Mouse (Mus musculus) liver, embryonic 14.5 days (tissue): Measurements from ENCODE around the gene Tmem132e. TPM values are rescaled to one million over a fixed set of nuclear protein-coding genes. Genes with fewer than 3 reads are reported as not detected.

Experiments
- ATAC-seq: fragments of 200-750 bp; cut with Nextera tagmentation; 2 replicates; pipeline ENCODE4 v1.8.0; 2017; ENCODE audit warnings: moderate number of reproducible peaks, mild to moderate bottlenecking, moderate library complexity; ENCODE audit not compliant: insufficient read depth
- DNase-seq, 3 experiments: peaks; one replicate each; pipeline ENCODE4 v3.0.0-alpha.2; 2012 to 2013; ENCODE audit warnings: low read depth in 3 of 3, low spot score in 3 of 3
- H3K27ac ChIP-seq: fragments of 300-500 bp; sonication (generic); 2 replicates; pipeline ENCODE4 v1.5.1; 2014; ENCODE audit warnings: moderate library complexity, mild to moderate bottlenecking, control low read depth, inconsistent platforms
- H3K27me3 ChIP-seq: fragments of 300-500 bp; sonication (generic); 2 replicates; pipeline ENCODE4 v1.6.1; 2014; ENCODE audit warnings: mild to moderate bottlenecking, low read length, moderate library complexity; ENCODE audit not compliant: control insufficient read depth, insufficient read depth
- H3K36me3 ChIP-seq: fragments of 300-500 bp; sonication (generic); replicated peaks from 2 replicates; pipeline ENCODE4 v1.6.1; 2014; ENCODE audit warnings: low read depth; ENCODE audit not compliant: control insufficient read depth, insufficient read depth
- H3K4me1 ChIP-seq, 2 experiments: fragments of 200-500 bp in 1 of 2; fragments of 300-500 bp in 1 of 2; sonication (generic) in 1 of 2; replicated peaks; 2 replicates each; pipeline ENCODE4 v1.6.1; 2012 to 2014; ENCODE audit warnings: antibody characterized with exemption in 1 of 2, inconsistent platforms in 1 of 2, low read length in 1 of 2; ENCODE audit not compliant: control insufficient read depth in 2 of 2, insufficient read depth in 2 of 2
- H3K4me2 ChIP-seq: fragments of 300-500 bp; sonication (generic); 2 replicates; pipeline ENCODE4 v1.6.1; 2014; ENCODE audit warnings: low read depth, mild to moderate bottlenecking, control low read depth, moderate library complexity
- H3K4me3 ChIP-seq, 2 experiments: fragments of 200-500 bp in 1 of 2; fragments of 300-500 bp in 1 of 2; sonication (generic) in 1 of 2; 2 replicates each; pipeline ENCODE4 v1.5.1; 2012 to 2014; ENCODE audit warnings: low read depth in 2 of 2, low read length in 2 of 2, mild to moderate bottlenecking in 2 of 2, control low read depth in 1 of 2, inconsistent platforms in 1 of 2, moderate library complexity in 1 of 2; ENCODE audit not compliant: insufficient read depth in 1 of 2
- H3K9ac ChIP-seq: fragments of 300-500 bp; sonication (generic); replicated peaks from 2 replicates; pipeline ENCODE4 v1.6.1; 2014; ENCODE audit warnings: mild to moderate bottlenecking, control low read depth, moderate library complexity
- H3K9me3 ChIP-seq: fragments of 300-500 bp; sonication (generic); 2 replicates; pipeline ENCODE4 v1.6.1; 2016; ENCODE audit warnings: low read length, mixed read lengths; ENCODE audit not compliant: control insufficient read depth
- CTCF ChIP-seq: IDR thresholded peaks from 2 replicates; pipeline ENCODE4 v1.5.1; 2016; ENCODE audit warnings: antibody characterized with exemption, low read depth, control low read depth
- EP300 ChIP-seq: IDR thresholded peaks from 2 replicates; pipeline ENCODE4 v1.6.1; 2016; ENCODE audit warnings: antibody characterized with exemption, low read depth
- WGBS: fragments of 180-500 bp; shearing (Covaris S2); extraction: QIAGEN DNeasy Blood & Tissue Kit; methylation state at CpG from one replicate; pipeline ENCODE4 v1.1.7; 2014; ENCODE audit not compliant: insufficient replicate concordance; 5-methylcytosine and 5-hydroxymethylcytosine counted together
- polyA plus RNA-seq, 2 experiments: library from polyadenylated mRNA; depleted of rRNA in 1 of 2; stranded (reverse) in 1 of 2; unstranded in 1 of 2; fragments of >200 nt; fragmentation: Nextera tagmentation in 1 of 2; extraction: Ambion mirVana in 1 of 2; gene quantifications; 2 replicates each; pipeline versions ENCODE4 v1.2.1 to v1.2.3; 2012 to 2014

Tmem132e gene
- polyA plus RNA-seq, 2 experiments = 0.18 to 0.26 TPM

DNA sequence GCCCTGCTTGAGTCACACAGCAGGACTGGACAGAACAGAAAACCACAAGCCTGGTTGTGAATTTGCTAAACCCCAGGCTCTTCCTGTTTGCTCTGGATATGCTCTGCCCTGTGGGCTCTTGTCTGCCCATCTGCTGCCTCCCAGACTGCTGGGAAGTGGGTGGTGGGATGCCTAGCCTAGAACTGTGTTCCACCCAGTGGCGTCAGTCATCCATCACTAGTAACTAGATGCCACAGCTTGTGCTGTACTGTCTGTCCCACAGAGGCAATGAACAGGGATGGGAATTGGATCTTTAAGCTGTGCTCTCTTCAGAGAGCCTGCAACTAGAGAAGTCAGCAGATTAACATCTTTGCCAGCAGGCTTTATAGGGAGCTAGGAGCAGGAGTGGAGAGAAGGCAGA lies 23.8 kb downstream of the Tmem132e start:
- no peak overlapping the region for H3K4me2 ChIP-seq
- no peaks in the 10 kb centered on the region for H3K27me3 ChIP-seq
- WGBS = 37% methylated on average over 1 of the region's 1 CpGs
- no peak overlapping the region for H3K9ac ChIP-seq
- ATAC-seq = no peak
- no peak overlapping the region for H3K4me3 ChIP-seq
- H3K27ac ChIP-seq = no peak overlapping the region
- no peaks in the 10 kb centered on the region for H3K36me3 ChIP-seq
- H3K9me3 ChIP-seq = no peaks in the 10 kb centered on the region
- H3K4me1 ChIP-seq = no peaks in the 10 kb centered on the region
- DNase-seq = no peak
- no peak for TF ChIP-seq CTCF
- TF ChIP-seq EP300 = no peak

DNA sequence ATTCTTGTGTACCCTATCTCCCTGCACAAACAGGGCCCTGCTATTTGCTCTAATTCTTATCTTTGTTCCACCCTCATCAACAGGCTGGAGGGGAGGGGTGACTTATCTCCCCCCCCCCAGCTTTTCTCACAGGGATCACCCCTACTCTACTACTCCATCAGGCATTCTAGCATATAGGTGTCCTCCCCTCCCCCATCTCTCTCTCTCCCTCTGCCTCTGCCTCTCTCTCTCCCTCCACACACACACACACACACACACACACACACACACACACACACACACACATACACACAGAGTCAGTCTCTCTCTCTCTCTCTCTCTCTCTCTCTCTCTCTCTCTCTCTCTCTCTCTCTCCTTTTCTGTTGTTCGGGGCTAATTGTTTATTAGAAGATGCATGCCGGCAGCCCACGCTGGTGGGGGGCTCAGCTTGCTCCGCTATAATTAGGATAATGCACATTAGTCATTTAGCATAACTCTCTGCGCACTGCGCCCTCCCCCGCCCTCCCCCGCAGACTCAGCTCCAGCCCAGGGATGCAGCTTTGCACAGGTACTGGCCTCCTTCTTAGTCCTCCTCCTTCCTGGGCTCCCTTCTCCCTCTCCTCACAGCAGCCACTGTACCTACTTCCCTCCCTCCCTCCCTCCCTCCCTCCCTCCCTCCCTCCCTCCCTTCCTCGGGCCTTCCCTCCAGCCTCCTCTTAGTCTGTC lies 29.8 kb downstream of the Tmem132e start:
- Histone ChIP-seq H3K36me3 (no peaks in the 10 kb centered on the region), H3K4me1 (no peaks in the 10 kb centered on the region; a peak in 1 of 4 replicates), H3K9ac (no peak overlapping the region), H3K4me2 (no peak overlapping the region), H3K27ac (no peak overlapping the region), H3K9me3 (no peaks in the 10 kb centered on the region), H3K27me3 (no peaks in the 10 kb centered on the region), H3K4me3 (no peak overlapping the region)
- TF ChIP-seq CTCF (no peak), EP300 (no peak)
- DNase-seq (no peak), ATAC-seq (no peak)
- 49% methylated on average over 8 of the region's 9 CpGs for WGBS

DNA sequence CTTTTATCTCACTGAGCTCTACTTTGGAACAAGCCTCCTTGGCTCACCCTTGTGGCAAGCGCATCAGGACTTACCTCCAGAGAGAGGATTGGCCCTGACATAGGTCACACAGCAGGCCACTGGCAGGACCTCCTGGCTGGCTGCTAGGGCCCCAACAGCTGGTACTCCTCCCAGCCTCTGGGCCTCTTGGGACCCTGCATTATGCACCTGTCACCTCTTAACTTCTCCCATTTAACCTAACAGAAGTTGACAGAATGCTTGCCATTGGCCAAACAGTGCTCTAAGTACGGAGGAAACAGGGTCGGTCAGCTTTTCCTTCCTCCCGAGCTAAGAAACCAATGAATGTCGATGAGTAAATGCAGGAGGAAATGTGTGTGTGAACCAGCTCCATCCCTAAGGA lies 33.2 kb downstream of the Tmem132e start:
- H3K9me3 ChIP-seq = no peaks in the 10 kb centered on the region
- no peak overlapping the region for H3K4me2 ChIP-seq
- TF ChIP-seq CTCF = no peak
- TF ChIP-seq EP300 = no peak
- DNase-seq = no peak
- no peaks in the 10 kb centered on the region for H3K27me3 ChIP-seq
- H3K4me1 ChIP-seq = no peaks in the 10 kb centered on the region; a peak in 1 of 4 replicates
- no peak overlapping the region for H3K27ac ChIP-seq
- no peak overlapping the region for H3K9ac ChIP-seq
- WGBS = 22% methylated on average over 5 of the region's 5 CpGs
- ATAC-seq = no peak
- no peaks in the 10 kb centered on the region for H3K36me3 ChIP-seq
- no peak overlapping the region for H3K4me3 ChIP-seq

DNA sequence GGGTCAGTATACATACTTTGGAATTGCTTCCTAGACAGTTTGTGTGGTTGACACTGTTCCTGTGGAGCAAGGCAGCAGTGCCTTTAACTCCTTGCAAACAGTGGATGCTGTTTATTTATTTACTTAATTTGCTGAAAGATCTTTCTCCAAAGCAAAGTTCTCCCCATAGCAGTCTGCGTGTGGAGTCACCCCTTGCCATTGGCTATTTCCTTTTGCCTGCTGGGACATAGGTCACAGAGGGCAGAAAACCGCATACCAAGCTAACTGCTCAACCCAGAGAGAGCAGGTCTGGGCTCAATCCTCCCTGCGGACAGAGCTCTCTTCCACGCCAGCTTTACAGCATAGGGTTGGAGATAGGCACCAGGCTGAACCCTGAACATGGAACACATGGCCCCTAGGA lies 34.8 kb downstream of the Tmem132e start:
- H3K27me3 ChIP-seq = no peaks in the 10 kb centered on the region
- no peak for DNase-seq
- no peak for TF ChIP-seq EP300
- no peak for TF ChIP-seq CTCF
- H3K36me3 ChIP-seq = no peaks in the 10 kb centered on the region
- ATAC-seq = no peak
- no peak overlapping the region for H3K9ac ChIP-seq
- no peak overlapping the region for H3K27ac ChIP-seq
- no peaks in the 10 kb centered on the region; a peak in 1 of 4 replicates for H3K4me1 ChIP-seq
- no peak overlapping the region for H3K4me2 ChIP-seq
- H3K9me3 ChIP-seq = no peaks in the 10 kb centered on the region
- WGBS = 44% methylated on average over 4 of the region's 4 CpGs
- no peak overlapping the region for H3K4me3 ChIP-seq

DNA sequence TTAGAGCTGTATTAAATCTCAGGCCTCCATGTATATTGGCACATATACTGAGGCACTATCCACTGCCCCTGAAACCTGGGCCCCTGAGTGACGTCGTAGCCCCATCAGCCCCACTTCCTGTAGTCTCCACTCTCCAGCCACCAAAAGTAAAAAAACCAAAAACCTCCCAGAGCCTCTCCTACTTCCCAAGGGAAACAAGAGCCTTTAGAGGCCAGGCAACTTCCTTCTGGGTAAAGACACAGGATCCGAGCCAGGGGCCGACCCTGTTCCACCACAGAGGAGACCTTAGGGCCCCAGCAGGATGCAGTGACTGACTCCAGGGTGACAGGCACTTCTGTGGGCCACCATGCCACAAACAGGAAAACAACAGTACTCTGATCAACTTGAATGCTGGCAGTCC lies 40.1 kb downstream of the Tmem132e start:
- Histone ChIP-seq H3K4me2 (no peak overlapping the region), H3K9me3 (no peaks in the 10 kb centered on the region), H3K27ac (no peak overlapping the region), H3K4me3 (no peak overlapping the region), H3K9ac (no peak overlapping the region), H3K27me3 (peaks cover 8% of the 10 kb centered on the region), H3K36me3 (no peaks in the 10 kb centered on the region), H3K4me1 (no peaks in the 10 kb centered on the region)
- WGBS = 31% methylated on average over 4 of the region's 4 CpGs
- DNase-seq (no peak), ATAC-seq (no peak)
- no peak for TF ChIP-seq CTCF
- no peak for TF ChIP-seq EP300
